Mouse (Mus musculus): ENCODE measurements around the gene Pde3b. TPM values are rescaled to one million over a fixed set of nuclear protein-coding genes. Genes with fewer than 3 reads are reported as not detected.
A peak's percentile ranks its signal among the peaks of the same experiment; 100 is the strongest.

Gene Pde3b
- total and polyA plus RNA-seq, 2 experiments from 2014 or later, result 2.3 to 14.5 TPM

- no peaks in the 10 kb centered on the region for H3K9me3 ChIP-seq (ENCODE audit: low read length)
- H3K9ac ChIP-seq, result no peak overlapping the region
- H3K4me1 ChIP-seq (ENCODE audit: insufficient read depth), result no peaks in the 10 kb centered on the region
- no peak overlapping the region for H3K4me3 ChIP-seq (ENCODE audit: low read depth, low read length)
- no peaks in the 10 kb centered on the region for H3K27me3 ChIP-seq (ENCODE audit: insufficient read depth, low read length)
- no peak for ATAC-seq
- H3K27ac ChIP-seq (ENCODE audit: low read depth, low read length), result no peak overlapping the region
- DNase-seq, result no peak
- no peaks in the 10 kb centered on the region for H3K36me3 ChIP-seq (ENCODE audit: insufficient read depth)
- 88% methylated on average over 1 of the region's 1 CpGs for WGBS
- no peak overlapping the region for H3K4me2 ChIP-seq (ENCODE audit: low read depth)
- no peak for TF ChIP-seq CTCF (IDR thresholded peaks at IDR 0.05; ENCODE audit: low read depth)
Observed at GRCm38 (mm10) chr7:114454858-114455257, 39.8 kb downstream of the Pde3b start.

DNA sequence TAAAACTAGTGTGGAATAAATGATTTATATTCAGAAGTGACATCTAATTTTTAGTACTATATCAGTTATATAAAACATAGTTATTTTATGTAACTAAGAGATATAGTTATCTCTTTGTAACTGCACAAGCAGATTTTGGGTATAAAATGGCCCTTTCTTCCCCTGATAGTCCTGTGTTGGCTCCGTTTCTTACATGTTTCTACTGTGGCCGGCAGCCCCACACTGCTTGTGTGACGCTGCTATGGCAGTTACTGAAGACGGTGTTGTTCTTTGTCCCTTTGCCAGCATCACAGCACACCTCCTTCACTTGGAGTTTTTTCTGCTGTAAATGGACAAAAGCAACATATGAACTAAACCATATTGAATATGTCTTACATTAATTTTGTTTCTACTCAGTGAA is 41.8 kb downstream of the Pde3b start:
- Histone ChIP-seq H3K36me3 (ENCODE audit: insufficient read depth) (no peaks in the 10 kb centered on the region), H3K27me3 (ENCODE audit: insufficient read depth, low read length) (no peaks in the 10 kb centered on the region), H3K9ac (no peak overlapping the region), H3K27ac (ENCODE audit: low read depth, low read length) (no peak overlapping the region), H3K4me2 (ENCODE audit: low read depth) (no peak overlapping the region), H3K4me1 (ENCODE audit: insufficient read depth) (no peaks in the 10 kb centered on the region), H3K9me3 (ENCODE audit: low read length) (no peaks in the 10 kb centered on the region), H3K4me3 (ENCODE audit: low read depth, low read length) (no peak overlapping the region)
- ATAC-seq (no peak), DNase-seq (no peak)
- WGBS, result 62% methylated on average over 4 of the region's 4 CpGs
- TF ChIP-seq CTCF (IDR thresholded peaks at IDR 0.05; ENCODE audit: low read depth), result no peak

GRCm38 (mm10) chr7:114459909-114460308 is 44.8 kb downstream of the Pde3b start:
- ATAC-seq, result no peak
- H3K4me3 ChIP-seq (ENCODE audit: low read depth, low read length), result no peak overlapping the region
- H3K9me3 ChIP-seq (ENCODE audit: low read length), result no peaks in the 10 kb centered on the region
- H3K9ac ChIP-seq, result no peak overlapping the region
- no peaks in the 10 kb centered on the region for H3K4me1 ChIP-seq (ENCODE audit: insufficient read depth)
- H3K27me3 ChIP-seq (ENCODE audit: insufficient read depth, low read length), result no peaks in the 10 kb centered on the region
- no peak for TF ChIP-seq CTCF (IDR thresholded peaks at IDR 0.05; ENCODE audit: low read depth)
- DNase-seq, result no peak
- no peaks in the 10 kb centered on the region for H3K36me3 ChIP-seq (ENCODE audit: insufficient read depth)
- 48% methylated on average over 1 of the region's 1 CpGs for WGBS
- no peak overlapping the region for H3K4me2 ChIP-seq (ENCODE audit: low read depth)
- H3K27ac ChIP-seq (ENCODE audit: low read depth, low read length), result no peak overlapping the region

- Histone ChIP-seq H3K4me2 (ENCODE audit: low read depth) (no peak overlapping the region), H3K9me3 (ENCODE audit: low read length) (no peaks in the 10 kb centered on the region), H3K27ac (ENCODE audit: low read depth, low read length) (no peak overlapping the region), H3K4me3 (ENCODE audit: low read depth, low read length) (no peak overlapping the region), H3K36me3 (ENCODE audit: insufficient read depth) (no peaks in the 10 kb centered on the region), H3K27me3 (ENCODE audit: insufficient read depth, low read length) (no peaks in the 10 kb centered on the region), H3K9ac (no peak overlapping the region), H3K4me1 (ENCODE audit: insufficient read depth) (no peaks in the 10 kb centered on the region)
- DNase-seq (no peak), ATAC-seq (no peak)
- TF ChIP-seq CTCF (IDR thresholded peaks at IDR 0.05; ENCODE audit: low read depth), result no peak
- 68% methylated on average over 2 of the region's 2 CpGs for WGBS
Observed at GRCm38 (mm10) chr7:114461727-114462126, 46.6 kb downstream of the Pde3b start.

- 92% methylated on average over 3 of the region's 3 CpGs for WGBS
- Histone ChIP-seq H3K4me1 (ENCODE audit: insufficient read depth) (no peaks in the 10 kb centered on the region), H3K4me2 (ENCODE audit: low read depth) (no peak overlapping the region), H3K36me3 (ENCODE audit: insufficient read depth) (no peaks in the 10 kb centered on the region), H3K9me3 (ENCODE audit: low read length) (no peaks in the 10 kb centered on the region), H3K4me3 (ENCODE audit: low read depth, low read length) (no peak overlapping the region), H3K27ac (ENCODE audit: low read depth, low read length) (no peak overlapping the region), H3K9ac (no peak overlapping the region), H3K27me3 (ENCODE audit: insufficient read depth, low read length) (no peaks in the 10 kb centered on the region)
- no peak for ATAC-seq
- DNase-seq, result no peak
- no peak for TF ChIP-seq CTCF (IDR thresholded peaks at IDR 0.05; ENCODE audit: low read depth)
Observed at GRCm38 (mm10) chr7:114466358-114466757, 51.3 kb downstream of the Pde3b start.

DNA sequence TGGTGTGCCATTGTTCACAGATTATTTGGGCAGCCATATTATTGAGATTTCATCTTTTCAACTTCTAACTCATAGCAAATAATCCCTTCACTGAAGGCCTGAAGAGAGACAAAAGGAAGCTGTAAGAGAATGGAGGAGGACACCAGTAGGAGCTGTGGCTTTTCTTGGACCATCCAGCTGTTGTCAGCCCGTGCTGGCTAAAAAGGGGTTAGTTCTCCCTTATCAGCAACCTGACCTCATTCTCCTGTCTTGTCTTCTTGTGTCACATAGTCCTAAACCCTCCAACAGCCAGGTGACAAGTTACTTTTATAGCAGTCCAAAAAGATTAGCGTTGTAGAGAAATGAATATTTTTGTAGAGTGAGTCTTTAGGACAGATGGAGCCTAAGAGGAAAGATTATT is 57.4 kb downstream of the Pde3b start:
- no peak for TF ChIP-seq CTCF (IDR thresholded peaks at IDR 0.05; ENCODE audit: low read depth)
- no peaks in the 10 kb centered on the region for H3K27me3 ChIP-seq (ENCODE audit: insufficient read depth, low read length)
- 50% methylated on average over 2 of the region's 2 CpGs for WGBS

GRCm38 (mm10) chr7:114474889-114475288 is 59.8 kb downstream of the Pde3b start:
- no peak for TF ChIP-seq CTCF (IDR thresholded peaks at IDR 0.05; ENCODE audit: low read depth)
- DNase-seq, result no peak
- Histone ChIP-seq H3K27ac (ENCODE audit: low read depth, low read length) (no peak overlapping the region), H3K36me3 (ENCODE audit: insufficient read depth) (no peaks in the 10 kb centered on the region), H3K4me1 (ENCODE audit: insufficient read depth) (no peaks in the 10 kb centered on the region), H3K4me2 (ENCODE audit: low read depth) (no peak overlapping the region), H3K4me3 (ENCODE audit: low read depth, low read length) (no peak overlapping the region), H3K9ac (no peak overlapping the region), H3K27me3 (ENCODE audit: insufficient read depth, low read length) (no peaks in the 10 kb centered on the region), H3K9me3 (ENCODE audit: low read length) (no peaks in the 10 kb centered on the region)
- WGBS, result 85% methylated on average over 1 of the region's 1 CpGs
- ATAC-seq, result no peak

More for the DNA sequence above, 57.4 kb downstream of the Pde3b start:
- H3K9ac ChIP-seq, result no peak overlapping the region
- no peak overlapping the region for H3K4me3 ChIP-seq (ENCODE audit: low read depth, low read length)
- no peak for ATAC-seq
- DNase-seq, result no peak
- H3K4me1 ChIP-seq (ENCODE audit: insufficient read depth), result no peaks in the 10 kb centered on the region
- H3K27ac ChIP-seq (ENCODE audit: low read depth, low read length), result 0 out of 2 replicates have a peak overlapping the region, but pooled peaks have one; percentile 4
- H3K4me2 ChIP-seq (ENCODE audit: low read depth), result no peak overlapping the region
- H3K9me3 ChIP-seq (ENCODE audit: low read length), result no peaks in the 10 kb centered on the region
- H3K36me3 ChIP-seq (ENCODE audit: insufficient read depth), result no peaks in the 10 kb centered on the region

- no peak for ATAC-seq
- no peak overlapping the region for H3K4me2 ChIP-seq (ENCODE audit: low read depth)
Observed at GRCm38 (mm10) chr7:114477884-114478283, 62.8 kb downstream of the Pde3b start.

More at GRCm38 (mm10) chr7:114477884-114478283, 62.8 kb downstream of the Pde3b start:
- TF ChIP-seq CTCF (IDR thresholded peaks at IDR 0.05; ENCODE audit: low read depth), result no peak
- DNase-seq, result no peak
- Histone ChIP-seq H3K27me3 (ENCODE audit: insufficient read depth, low read length) (no peaks in the 10 kb centered on the region), H3K4me3 (ENCODE audit: low read depth, low read length) (no peak overlapping the region), H3K9ac (no peak overlapping the region), H3K9me3 (ENCODE audit: low read length) (no peaks in the 10 kb centered on the region), H3K27ac (ENCODE audit: low read depth, low read length) (no peak overlapping the region), H3K4me1 (ENCODE audit: insufficient read depth) (no peaks in the 10 kb centered on the region), H3K36me3 (ENCODE audit: insufficient read depth) (no peaks in the 10 kb centered on the region)
- WGBS, result 89% methylated on average over 2 of the region's 2 CpGs

Measured in forebrain, postnatal 0 days (tissue).